Mouse (Mus musculus) C2C12 (cell line): ENCODE measurements at regions not wholly inside any gene's neighbourhood (a gene's known extent, or its start where the extent isn't known, plus 50 kb on each side); places are given as distances from the start of the nearest gene placed in this dataset.

Experiments used
- H3K27me3 ChIP-seq: one replicate; pipeline ENCODE4 v1.6.1; 2011; ENCODE audit not compliant: control insufficient read depth, insufficient read depth, insufficient read length
- H3K36me3 ChIP-seq: one replicate; pipeline ENCODE4 v1.6.1; 2011; ENCODE audit not compliant: control insufficient read depth, insufficient read depth
- H3K4me3 ChIP-seq: one replicate; pipeline ENCODE4 v1.5.1; 2011; ENCODE audit warnings: mild to moderate bottlenecking, control low read depth; ENCODE audit not compliant: poor library complexity, insufficient read depth, severe bottlenecking
- H3K79me2 ChIP-seq: one replicate; pipeline ENCODE4 v1.6.1; 2011; ENCODE audit not compliant: control insufficient read depth, insufficient read depth
- H3K79me3 ChIP-seq: one replicate; pipeline ENCODE4 v1.6.1; 2011; ENCODE audit warnings: low read depth, control low read depth
- H3ac ChIP-seq: one replicate; pipeline ENCODE3; 2011; ENCODE audit warnings: low read depth; ENCODE audit not compliant: control insufficient read depth, insufficient read length
- CEBPB ChIP-seq: IDR thresholded peaks from one replicate; pipeline ENCODE4 v1.6.1; 2011; ENCODE audit warnings: low read depth, mild to moderate bottlenecking, control low read depth, moderate library complexity
- CTCF ChIP-seq: IDR thresholded peaks from one replicate; pipeline ENCODE4 v1.5.1; 2011; ENCODE audit not compliant: control insufficient read depth, insufficient read depth, insufficient read length
- FOSL1 ChIP-seq: IDR thresholded peaks from one replicate; pipeline ENCODE4 v1.8.0; 2011; ENCODE audit warnings: mild to moderate bottlenecking, low read length; ENCODE audit not compliant: poor library complexity, insufficient read depth, severe bottlenecking
- MAX ChIP-seq: IDR thresholded peaks from one replicate; pipeline ENCODE4 v1.6.1; 2011; ENCODE audit warnings: mild to moderate bottlenecking, control low read depth
- MYOD1 ChIP-seq: IDR thresholded peaks from one replicate; pipeline ENCODE4 v1.6.1; 2011; ENCODE audit warnings: low read depth; ENCODE audit not compliant: control insufficient read depth, insufficient read length
- MYOG ChIP-seq: IDR thresholded peaks from one replicate; pipeline ENCODE4 v1.6.1; 2011; ENCODE audit not compliant: control insufficient read depth, insufficient read length; ENCODE audit errors: extremely low read depth
- USF1 ChIP-seq: IDR thresholded peaks from one replicate; pipeline ENCODE4 v1.6.1; 2011; ENCODE audit warnings: low read depth, mild to moderate bottlenecking, control low read depth, moderate library complexity

- TF ChIP-seq MYOG (no peak), MAX (no peak), MYOD1 (peak; percentile 59), CTCF (no peak), CEBPB (no peak), FOSL1 (peak; percentile 23), USF1 (no peak)
- Histone ChIP-seq H3K36me3 (no peaks in the 10 kb centered on the region), H3K79me2 (no peaks in the 10 kb centered on the region), H3ac (no peak overlapping the region), H3K4me3 (no peak overlapping the region), H3K79me3 (no peaks in the 10 kb centered on the region), H3K27me3 (no peaks in the 10 kb centered on the region)
These were observed 208.8 kb upstream of the Arid1b start for GRCm38 (mm10) chr17:4785281-4785839.

GRCm38 (mm10) chr17:4786524-4786923 lies 207.6 kb upstream of the Arid1b start:
- no peak for TF ChIP-seq CTCF
- TF ChIP-seq MAX = no peak
- TF ChIP-seq MYOG = no peak
- no peak for TF ChIP-seq USF1
- no peak for TF ChIP-seq CEBPB
- no peak for TF ChIP-seq FOSL1
- no peak for TF ChIP-seq MYOD1
- Histone ChIP-seq H3K79me3 (no peaks in the 10 kb centered on the region), H3K27me3 (no peaks in the 10 kb centered on the region), H3ac (no peak overlapping the region), H3K79me2 (no peaks in the 10 kb centered on the region), H3K4me3 (no peak overlapping the region), H3K36me3 (no peaks in the 10 kb centered on the region)

- H3K79me2 ChIP-seq = no peaks in the 10 kb centered on the region
- no peaks in the 10 kb centered on the region for H3K36me3 ChIP-seq
- no peak overlapping the region for H3ac ChIP-seq
- peaks cover 4% of the 10 kb centered on the region for H3K27me3 ChIP-seq
- no peak overlapping the region for H3K4me3 ChIP-seq
- TF ChIP-seq MAX (no peak), MYOG (no peak), CTCF (no peak), FOSL1 (no peak), MYOD1 (no peak), CEBPB (no peak), USF1 (no peak)
- H3K79me3 ChIP-seq = no peaks in the 10 kb centered on the region
These were observed 202.3 kb upstream of the Arid1b start for GRCm38 (mm10) chr17:4791873-4792272.

- no peaks in the 10 kb centered on the region for H3K79me3 ChIP-seq
- no peak overlapping the region for H3K4me3 ChIP-seq
- H3K79me2 ChIP-seq = no peaks in the 10 kb centered on the region
- peaks cover 4% of the 10 kb centered on the region for H3K27me3 ChIP-seq
- TF ChIP-seq MYOG = no peak
- TF ChIP-seq MAX = no peak
- TF ChIP-seq CTCF = no peak
- no peak for TF ChIP-seq USF1
- no peak for TF ChIP-seq CEBPB
- TF ChIP-seq MYOD1 = no peak
- no peak for TF ChIP-seq FOSL1
- no peak overlapping the region for H3ac ChIP-seq
- no peaks in the 10 kb centered on the region for H3K36me3 ChIP-seq
These were observed 197.9 kb upstream of the Arid1b start for GRCm38 (mm10) chr17:4796241-4796640.

- Histone ChIP-seq H3K79me3 (no peaks in the 10 kb centered on the region), H3K36me3 (no peaks in the 10 kb centered on the region), H3K79me2 (no peaks in the 10 kb centered on the region), H3ac (no peak overlapping the region), H3K27me3 (peaks cover 6% of the 10 kb centered on the region), H3K4me3 (no peak overlapping the region)
- TF ChIP-seq CTCF = no peak
- no peak for TF ChIP-seq FOSL1
- TF ChIP-seq MYOG = no peak
These were observed 190.1 kb upstream of the Arid1b start for GRCm38 (mm10) chr17:4804013-4804412.

- TF ChIP-seq MAX (no peak), MYOD1 (no peak), CEBPB (no peak), MYOG (no peak), FOSL1 (no peak), CTCF (no peak), USF1 (no peak)
- H3K79me3 ChIP-seq = no peaks in the 10 kb centered on the region
- H3K36me3 ChIP-seq = no peaks in the 10 kb centered on the region
- peaks cover 6% of the 10 kb centered on the region for H3K27me3 ChIP-seq
- H3ac ChIP-seq = no peak overlapping the region
- no peaks in the 10 kb centered on the region for H3K79me2 ChIP-seq
- no peak overlapping the region for H3K4me3 ChIP-seq
These were observed 188.1 kb upstream of the Arid1b start for GRCm38 (mm10) chr17:4806051-4806450.
